Mouse (Mus musculus) heart, adult 9 months (tissue): ENCODE data around the gene Smurf1.

ENCODE experiments used
- DNase-seq, 2 experiments: peaks; one replicate each; pipeline ENCODE4 v3.0.0; 2022; ENCODE audit warnings: low spot score in 2 of 2

The Smurf1 gene

GRCm38 (mm10) chr5:144915828-144916227 is 49.8 kb downstream of the Smurf1 start:
- no peak for DNase-seq

GRCm38 (mm10) chr5:144914433-144914906 is 51.2 kb downstream of the Smurf1 start:
- no peak for DNase-seq

DNA sequence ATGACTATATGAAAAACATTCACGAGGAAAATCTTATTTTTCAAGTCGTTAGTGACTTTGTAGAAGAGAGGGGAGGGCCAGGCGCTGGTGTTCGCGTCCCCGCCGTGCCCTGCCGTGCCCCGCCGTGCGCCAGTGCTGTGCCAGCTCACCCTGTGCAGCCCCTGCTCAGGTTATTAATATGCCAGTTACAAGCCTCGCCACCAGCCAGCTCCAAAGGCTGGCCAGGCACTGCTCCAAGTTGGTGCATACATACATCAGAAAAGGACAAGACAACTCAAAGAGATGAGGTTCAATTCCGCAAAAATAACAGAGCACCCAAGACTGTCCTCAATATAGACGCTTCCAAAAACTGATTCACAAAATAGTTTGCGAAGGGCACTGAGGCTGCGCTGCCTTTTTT is 51.7 kb downstream of the Smurf1 start:
- DNase-seq: peak; percentile 30 to 61

DNA sequence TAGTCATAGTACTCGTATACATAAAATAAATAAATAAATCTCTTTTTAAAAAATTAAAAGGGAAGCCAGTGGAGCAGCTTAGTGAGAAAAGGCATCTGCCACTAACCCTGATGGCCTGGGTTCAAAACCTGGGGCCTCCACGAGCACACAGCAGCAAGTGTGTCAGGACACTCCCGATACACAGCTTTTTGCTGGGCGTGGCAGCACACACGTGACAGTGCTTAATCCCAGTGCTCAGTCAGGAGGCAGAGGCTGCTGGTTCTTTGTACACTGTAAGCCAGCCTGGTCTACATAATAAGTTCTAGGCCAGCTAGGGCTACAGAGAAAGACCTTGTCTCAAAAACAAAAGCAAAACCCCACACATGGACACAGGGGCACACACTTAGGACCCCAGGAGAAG is 52.3 kb downstream of the Smurf1 start:
- DNase-seq: no peak

GRCm38 (mm10) chr5:144912519-144913310 is 52.9 kb downstream of the Smurf1 start:
- DNase-seq: no peak

- DNase-seq: no peak
Observed at GRCm38 (mm10) chr5:144909521-144909920, 56.1 kb downstream of the Smurf1 start.

DNA sequence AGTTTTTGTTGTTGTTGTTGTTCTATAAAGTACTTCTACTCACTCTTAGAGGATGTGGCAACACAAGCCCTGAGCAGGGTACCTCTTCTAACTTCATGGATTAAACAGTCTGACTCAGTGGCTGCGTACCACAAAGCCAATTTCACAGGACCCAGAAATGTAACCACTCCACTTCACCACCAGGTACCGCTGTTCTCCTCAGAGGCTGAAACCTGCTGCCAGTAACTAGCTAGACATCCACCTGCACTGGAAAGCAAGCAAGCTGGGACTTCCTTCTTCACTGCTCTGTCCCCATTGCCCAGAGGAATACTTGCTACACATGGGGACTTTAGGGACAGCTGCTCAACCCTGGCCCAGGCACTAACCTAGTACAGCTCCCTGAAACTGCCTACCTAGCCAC is 58.1 kb downstream of the Smurf1 start:
- no peak for DNase-seq

DNA sequence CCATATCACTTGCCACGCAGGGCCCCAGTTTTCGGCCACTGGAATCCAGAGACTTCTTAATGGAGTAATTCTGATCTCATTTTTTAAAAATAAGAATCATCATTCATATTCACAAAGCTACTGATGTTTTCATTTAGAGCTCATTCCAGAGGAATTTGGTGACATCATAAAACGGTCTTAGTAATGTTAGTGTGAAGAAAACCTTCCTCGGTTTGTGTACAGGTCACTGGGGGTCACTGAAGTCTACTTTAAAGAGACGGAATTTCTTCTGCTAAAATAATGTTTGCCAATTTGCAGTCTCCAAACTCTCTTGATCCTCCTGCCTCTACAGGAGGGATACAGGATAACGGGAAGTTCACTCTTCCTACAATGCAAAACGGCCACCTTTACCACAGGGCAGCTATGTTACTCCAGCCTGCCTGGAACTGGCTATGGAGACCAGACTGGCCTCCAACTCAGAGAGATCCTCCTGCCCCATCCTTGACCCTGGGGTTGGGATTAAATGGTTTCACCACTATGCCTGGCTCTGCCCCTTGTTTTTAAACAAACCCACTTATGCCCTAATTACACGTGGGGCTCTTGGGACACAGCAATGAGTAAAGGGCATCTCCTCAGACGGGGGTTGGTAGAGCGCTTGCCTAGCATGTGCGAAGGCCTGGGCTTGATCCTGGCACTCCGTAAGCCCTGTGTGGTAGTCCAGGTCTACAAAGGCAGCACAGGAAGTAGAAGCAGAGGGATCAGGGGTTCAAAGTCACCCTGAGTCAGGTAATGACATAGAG is 61.1 kb downstream of the Smurf1 start:
- DNase-seq: no peak

DNA sequence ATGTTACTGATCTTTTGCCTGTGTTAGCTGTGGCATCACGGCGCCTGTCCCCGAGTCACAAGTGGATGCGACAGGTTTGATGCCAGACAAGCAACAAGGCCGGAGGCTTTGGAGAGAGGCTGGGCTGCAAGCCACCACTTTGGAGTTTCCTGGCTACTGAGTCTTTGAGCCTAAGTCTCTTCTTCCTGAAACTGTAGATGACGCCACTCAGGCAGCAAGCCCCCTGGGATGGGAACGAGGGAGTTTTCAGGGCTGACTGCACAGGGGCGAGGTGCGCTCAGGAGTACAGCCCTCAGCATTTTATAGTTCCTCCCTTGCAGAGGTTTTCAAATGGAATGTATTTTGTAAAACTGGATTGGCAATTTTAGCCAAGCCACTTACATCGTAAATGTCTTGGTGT is 63.9 kb downstream of the Smurf1 start:
- no peak for DNase-seq

- no peak for DNase-seq
Observed at GRCm38 (mm10) chr5:144901035-144901434, 64.6 kb downstream of the Smurf1 start.

DNA sequence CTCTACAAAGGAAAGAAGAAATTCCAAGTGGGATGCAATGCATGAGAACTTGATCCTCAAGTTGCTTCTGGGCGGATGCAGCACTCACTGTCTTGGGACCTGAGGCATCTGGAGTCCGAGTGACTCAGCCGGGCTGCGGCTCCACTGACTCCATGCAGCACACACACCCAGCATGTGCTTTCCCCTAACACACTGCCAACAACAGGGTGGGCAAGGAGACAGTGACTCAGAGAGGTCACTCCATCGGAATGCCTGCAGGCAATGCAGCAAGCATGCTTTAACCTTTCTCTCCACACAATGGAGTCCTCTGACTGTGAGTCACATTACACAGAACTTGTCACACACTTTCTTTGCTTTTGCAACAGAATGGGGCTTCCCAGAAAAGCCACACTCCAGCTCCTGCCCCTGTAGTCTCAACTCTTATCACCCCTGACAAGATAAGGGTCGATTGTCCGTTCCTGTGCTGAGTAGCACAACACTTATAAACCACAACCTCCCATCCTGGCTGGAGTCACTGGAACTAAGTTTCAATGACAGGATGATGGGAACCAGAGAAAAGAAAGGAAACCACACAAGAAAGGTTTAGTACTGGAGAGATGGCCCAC is 67.1 kb downstream of the Smurf1 start:
- peak; percentile 74 to 77 for DNase-seq

- DNase-seq: no peak
Observed at GRCm38 (mm10) chr5:144897881-144898280, 67.8 kb downstream of the Smurf1 start.

DNA sequence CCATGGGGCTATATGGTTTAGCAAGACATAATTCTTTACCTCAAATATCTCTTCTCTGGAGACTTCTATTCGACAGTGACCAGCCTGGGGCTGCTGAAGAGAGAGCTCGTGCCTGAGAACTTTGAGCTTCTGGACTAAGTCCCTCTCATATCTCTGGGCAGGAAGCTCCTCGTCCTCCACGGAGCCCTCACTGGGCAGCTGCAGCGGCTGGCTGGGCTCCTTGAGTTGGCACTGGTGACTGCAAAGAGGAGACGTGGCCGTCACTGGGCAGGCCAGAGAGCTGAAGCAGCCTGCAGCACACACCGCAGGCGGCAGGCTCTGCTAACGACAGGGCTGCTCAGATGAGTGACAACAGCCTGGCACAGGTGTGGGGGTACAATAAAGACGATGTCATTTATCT is 74.4 kb downstream of the Smurf1 start:
- DNase-seq: no peak

- DNase-seq: no peak
Observed at GRCm38 (mm10) chr5:144885968-144886650, 79.5 kb downstream of the Smurf1 start.

DNA sequence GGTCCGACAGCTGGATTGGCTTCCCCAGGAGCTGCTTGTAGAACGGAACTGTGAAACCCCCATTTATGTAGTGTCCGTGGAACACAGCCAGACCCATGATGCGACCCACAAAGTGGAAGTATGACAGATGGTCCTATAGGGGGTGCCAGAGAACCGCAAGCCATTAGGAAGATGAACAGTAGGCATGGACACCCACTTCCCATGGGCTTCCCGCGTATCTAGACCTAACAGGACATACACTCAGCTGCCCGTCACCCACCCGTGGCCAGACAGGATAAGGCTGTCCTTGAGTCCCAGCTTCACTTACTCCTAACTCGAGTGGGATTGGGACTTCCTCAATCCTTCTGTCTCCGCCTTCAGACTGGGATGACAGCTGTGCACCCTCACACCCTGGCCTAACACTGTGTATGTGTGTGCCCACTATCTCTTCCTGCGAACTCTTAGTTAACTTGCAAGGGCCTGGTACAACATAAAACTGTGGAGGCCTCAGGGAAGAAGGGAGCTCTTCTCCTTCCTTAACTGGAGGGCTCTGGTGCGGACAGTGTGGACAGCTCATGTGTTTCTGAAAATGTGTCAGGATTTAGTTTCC is 80.9 kb downstream of the Smurf1 start:
- DNase-seq: no peak

DNA sequence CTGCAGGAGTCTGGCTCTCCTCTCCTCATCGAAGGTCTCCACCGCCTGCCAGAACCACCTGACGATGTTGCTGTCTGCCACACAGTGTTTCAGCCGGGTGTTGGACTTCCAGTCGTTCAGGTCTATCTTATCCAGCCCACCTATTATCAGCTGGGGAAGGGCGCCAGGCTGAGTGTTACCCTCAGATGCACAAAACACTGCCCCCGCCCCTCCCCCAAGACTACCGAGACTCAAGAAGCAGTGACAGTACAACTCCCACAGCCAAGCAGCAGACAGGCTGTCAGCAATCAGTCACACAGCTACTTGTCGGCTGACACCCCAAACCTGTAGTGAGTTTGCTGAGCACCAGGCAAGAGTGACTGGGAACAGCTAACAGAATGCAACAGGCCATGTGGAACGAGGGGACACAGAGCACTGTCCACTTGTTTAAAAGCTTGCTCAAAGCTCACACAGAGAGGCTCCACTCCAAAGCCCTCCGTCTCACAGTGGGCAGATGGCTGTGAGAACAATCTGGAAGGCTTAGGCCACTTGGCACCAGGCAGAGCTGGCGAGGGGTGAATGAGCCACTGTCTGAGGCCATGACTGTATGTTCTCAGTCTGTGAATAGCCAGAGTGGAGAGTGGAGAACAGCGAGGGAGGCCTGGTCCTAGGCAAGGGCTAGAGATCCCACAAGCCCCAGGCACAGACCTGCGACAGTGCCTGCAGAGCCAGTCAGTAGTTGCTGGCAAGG is 83.8 kb downstream of the Smurf1 start:
- no peak for DNase-seq

- no peak for DNase-seq
Observed at GRCm38 (mm10) chr5:144877021-144877420, 88.6 kb downstream of the Smurf1 start.

DNA sequence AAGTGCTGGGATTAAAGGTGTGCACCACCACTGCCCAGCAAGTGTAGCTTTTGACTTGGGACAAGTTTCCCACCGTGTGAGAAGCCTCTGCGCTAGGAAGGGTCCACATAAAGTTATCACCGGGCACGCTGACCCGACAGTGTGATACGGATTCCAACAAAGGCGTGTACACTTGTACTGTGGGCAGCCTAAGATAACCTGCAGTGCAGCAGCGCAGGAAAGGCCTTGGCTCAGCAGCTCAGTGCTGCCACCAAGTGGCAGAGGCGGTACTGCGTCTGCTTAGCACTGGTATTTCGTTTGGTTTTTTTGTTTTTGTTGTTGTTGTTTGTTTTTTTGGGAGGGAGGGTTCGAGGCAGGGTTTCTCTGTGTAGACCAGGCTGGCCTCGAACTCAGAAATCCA is 89.8 kb downstream of the Smurf1 start:
- peak in 1 of 2 experiments; percentile 49 for DNase-seq

DNA sequence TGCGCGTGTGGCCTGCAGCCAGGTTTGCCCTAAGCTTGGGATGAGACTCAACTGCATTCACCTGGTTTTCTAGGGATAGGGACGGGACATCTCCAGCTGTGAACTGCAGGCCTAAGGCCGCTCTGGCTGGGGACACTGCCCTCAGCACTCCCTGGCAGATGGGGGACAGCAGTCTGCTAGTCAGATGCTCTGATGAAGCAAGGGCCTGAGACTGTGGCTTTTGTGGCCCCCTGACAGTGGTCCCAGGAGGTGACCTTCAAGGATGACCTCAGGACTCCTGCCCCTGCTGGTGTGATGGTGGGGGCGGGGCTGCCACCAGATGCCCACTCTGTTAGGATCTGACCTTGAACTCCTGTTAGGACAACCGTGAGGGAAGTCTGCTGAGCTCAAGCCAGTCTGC is 90.4 kb downstream of the Smurf1 start:
- DNase-seq: no peak

- no peak for DNase-seq
Observed at GRCm38 (mm10) chr5:144872867-144873266, 92.8 kb downstream of the Smurf1 start.

GRCm38 (mm10) chr5:144872326-144872725 is 93.3 kb downstream of the Smurf1 start:
- peak; percentile 17 to 41 for DNase-seq
